Mouse (Mus musculus): ENCODE results near the gene Dync2h1. TPM values are rescaled to one million over a fixed set of nuclear protein-coding genes. Genes with fewer than 3 reads are reported as not detected.
"Not testable (repeated sequence)": the region's sequence is repeated elsewhere in the genome, so short reads cannot be mapped to it uniquely, and the experiment has no call there.

Dync2h1 gene
- polyA plus RNA-seq (2015; fragmentation: Nextera tagmentation; extraction: Ambion mirVana): 3.1 and 4.3 TPM in 2 replicates

DNA sequence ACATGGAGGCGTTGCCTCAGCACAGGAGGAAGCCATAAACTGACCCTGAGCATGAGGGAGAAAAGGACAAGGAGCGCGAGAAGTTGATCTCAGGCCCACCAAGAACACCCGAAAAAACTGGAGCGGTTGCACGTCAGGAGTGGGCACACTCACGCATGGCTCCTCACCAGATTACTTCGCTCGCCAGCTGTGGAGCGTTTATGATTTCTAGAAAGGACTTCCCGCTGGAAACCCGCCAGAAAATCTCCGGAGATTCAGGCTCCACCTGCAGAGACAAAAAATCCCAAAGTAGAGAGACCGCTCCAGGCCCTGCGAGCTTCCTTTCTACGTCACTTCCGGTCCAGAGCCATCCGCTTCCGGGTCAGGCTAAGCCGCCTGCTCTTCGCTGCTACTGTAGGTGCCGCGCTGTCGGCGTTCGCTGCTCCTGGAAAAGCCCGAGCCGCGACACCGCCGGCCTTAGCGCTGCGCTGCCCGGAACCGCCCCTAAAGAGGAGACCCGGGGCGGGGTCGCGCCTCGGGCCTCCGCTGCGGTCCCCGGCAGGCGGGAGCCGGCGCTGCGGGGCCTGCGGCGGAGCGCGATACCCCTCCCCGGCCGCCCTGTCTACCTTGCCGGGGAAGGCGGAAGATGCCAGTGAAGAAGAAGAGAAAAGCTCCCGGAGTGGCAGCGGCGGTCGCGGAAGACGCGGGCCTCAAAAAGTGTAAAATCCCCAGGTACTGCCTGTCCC, at the start of gene Dync2h1, which contains the start of gene Dcun1d5:
Dync2h1 (minus strand) TSS at position 275 of the 725 bp plus-strand sequence.
Dcun1d5 (plus strand) TSS at position 349 of the 725 bp plus-strand sequence.
- Histone ChIP-seq H3K4me2 (replicated peaks; ENCODE audit: low read depth) (peak within 1 kb of the TSS; percentile 87), H3K27ac (ENCODE audit: low read depth, low read length) (peak within 1 kb of the TSS; percentile 92), H3K9ac (ENCODE audit: low read depth, low read length) (peak within 1 kb of the TSS; percentile 89), H3K4me3 (ENCODE audit: low read depth, low read length) (peak within 1 kb of the TSS; percentile 87), H3K36me3 (ENCODE audit: control insufficient read depth, insufficient read depth) (0 out of 2 replicates have a peak, but pooled peaks cover 2% of the 10 kb centered on the region), H3K9me3 (ENCODE audit: control insufficient read depth) (no peaks in the 10 kb centered on the region), H3K27me3 (replicated peaks; ENCODE audit: control insufficient read depth, insufficient read depth, low read length) (no peaks in the 10 kb centered on the region), H3K4me1 (replicated peaks; ENCODE audit: control insufficient read depth, insufficient read depth, low read length) (no peaks in the 10 kb centered on the region; the same call in 1 of the 2 replicates)
- under 1% methylated on average over 60 of the region's 62 CpGs for WGBS
- ATAC-seq: peak; percentile 100
- TF ChIP-seq CTCF (IDR thresholded peaks at IDR 0.05; ENCODE audit: low read depth): no peak

DNA sequence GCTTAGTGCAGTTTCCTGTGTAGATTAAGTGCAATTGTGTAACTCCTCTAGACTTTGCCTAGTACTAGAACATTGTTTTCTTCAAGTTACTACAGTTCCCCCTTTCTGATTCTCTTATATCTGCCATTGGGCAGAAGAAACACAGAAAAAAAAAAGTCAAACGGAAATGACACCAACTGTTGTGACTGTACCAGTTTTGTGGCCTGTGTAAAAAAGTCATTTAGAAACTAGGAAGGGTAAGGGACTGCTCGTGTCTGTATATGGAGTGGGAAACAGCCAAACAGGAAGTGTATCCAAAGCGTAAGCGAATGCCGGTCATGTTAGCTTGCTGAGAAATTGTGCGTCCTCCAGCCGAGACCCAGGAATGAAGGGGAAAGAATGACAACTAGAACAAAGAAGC, 37.2 kb upstream of the Dync2h1 start:
- H3K36me3 ChIP-seq (ENCODE audit: control insufficient read depth, insufficient read depth): no peaks in the 10 kb centered on the region
- no peak for ATAC-seq

DNA sequence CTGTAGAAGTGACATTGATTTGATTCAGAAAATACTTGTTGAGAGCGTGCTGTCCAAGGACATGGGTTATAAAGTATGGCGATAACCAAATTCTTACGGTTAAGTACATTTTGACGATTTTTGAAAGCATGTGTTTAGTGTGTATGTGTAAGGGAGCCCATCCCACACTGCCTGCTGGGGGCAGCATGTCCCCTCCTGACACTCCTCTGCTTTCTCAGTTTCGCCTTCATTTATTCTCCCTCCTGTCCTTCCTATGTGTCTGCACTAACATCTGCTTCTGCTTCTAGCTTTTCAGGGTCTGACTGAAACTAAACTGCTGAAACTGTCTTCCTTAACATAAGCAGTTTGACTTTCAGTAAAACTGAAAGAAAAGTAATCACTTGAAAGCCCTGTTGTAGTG, 36.8 kb upstream of the Dync2h1 start:
- WGBS: 79% methylated on average over 5 of the region's 5 CpGs
- Histone ChIP-seq H3K4me2 (replicated peaks; ENCODE audit: low read depth) (no peak overlapping the region), H3K27ac (ENCODE audit: low read depth, low read length) (no peak overlapping the region), H3K4me1 (replicated peaks; ENCODE audit: control insufficient read depth, insufficient read depth, low read length) (no peaks in the 10 kb centered on the region), H3K27me3 (replicated peaks; ENCODE audit: control insufficient read depth, insufficient read depth, low read length) (no peaks in the 10 kb centered on the region), H3K36me3 (ENCODE audit: control insufficient read depth, insufficient read depth) (no peaks in the 10 kb centered on the region), H3K4me3 (ENCODE audit: low read depth, low read length) (no peak overlapping the region), H3K9me3 (ENCODE audit: control insufficient read depth) (no peaks in the 10 kb centered on the region), H3K9ac (ENCODE audit: low read depth, low read length) (no peak overlapping the region)
- peak; percentile 51 for TF ChIP-seq CTCF (IDR thresholded peaks at IDR 0.05; ENCODE audit: low read depth)
- no peak for ATAC-seq

More for the DNA sequence above, 37.2 kb upstream of the Dync2h1 start:
- Histone ChIP-seq H3K9ac (ENCODE audit: low read depth, low read length) (no peak overlapping the region), H3K4me1 (replicated peaks; ENCODE audit: control insufficient read depth, insufficient read depth, low read length) (no peaks in the 10 kb centered on the region), H3K4me2 (replicated peaks; ENCODE audit: low read depth) (no peak overlapping the region), H3K9me3 (ENCODE audit: control insufficient read depth) (no peaks in the 10 kb centered on the region), H3K4me3 (ENCODE audit: low read depth, low read length) (no peak overlapping the region), H3K27ac (ENCODE audit: low read depth, low read length) (peak overlapping the region; percentile 28; the same call in 1 of the 2 replicates), H3K27me3 (replicated peaks; ENCODE audit: control insufficient read depth, insufficient read depth, low read length) (no peaks in the 10 kb centered on the region)
- WGBS: 67% methylated on average over 7 of the region's 7 CpGs
- no peak for TF ChIP-seq CTCF (IDR thresholded peaks at IDR 0.05; ENCODE audit: low read depth)

DNA sequence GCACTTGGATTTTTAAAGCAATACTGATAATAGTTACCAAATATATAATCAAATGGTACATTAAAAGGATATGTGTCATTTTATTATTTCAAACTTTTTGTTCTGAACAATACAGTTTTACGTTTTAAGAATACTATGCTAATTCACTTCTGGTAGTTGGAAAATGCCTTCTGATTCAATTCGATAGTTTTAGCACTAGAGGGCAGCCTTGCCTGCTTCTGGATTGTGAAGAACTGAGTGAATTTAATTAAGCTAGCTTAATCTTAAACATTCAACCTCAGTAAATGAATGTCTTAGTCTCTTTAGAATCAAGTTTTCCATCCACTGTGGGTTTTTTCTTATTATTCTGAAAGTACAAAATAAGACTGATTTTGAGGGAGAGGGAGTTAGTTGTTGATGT, 32.0 kb upstream of the Dync2h1 start:
- 44% methylated on average over 2 of the region's 2 CpGs for WGBS
- peak; percentile 75 for TF ChIP-seq CTCF (IDR thresholded peaks at IDR 0.05; ENCODE audit: low read depth)
- peaks cover 5% of the 10 kb centered on the region; the same call in 1 of the 2 replicates for H3K36me3 ChIP-seq (ENCODE audit: control insufficient read depth, insufficient read depth)

GRCm38 (mm10) chr9:7190694-7191093, 6.4 kb upstream of the Dync2h1 start:
- not testable (repeated sequence) for H3K4me1 ChIP-seq (replicated peaks; ENCODE audit: control insufficient read depth, insufficient read depth, low read length); H3K9me3 ChIP-seq (ENCODE audit: control insufficient read depth); ATAC-seq; H3K27me3 ChIP-seq (replicated peaks; ENCODE audit: control insufficient read depth, insufficient read depth, low read length); H3K36me3 ChIP-seq (ENCODE audit: control insufficient read depth, insufficient read depth); H3K9ac ChIP-seq (ENCODE audit: low read depth, low read length); H3K4me3 ChIP-seq (ENCODE audit: low read depth, low read length); H3K27ac ChIP-seq (ENCODE audit: low read depth, low read length); H3K4me2 ChIP-seq (replicated peaks; ENCODE audit: low read depth)
- WGBS: 93% methylated on average over 3 of the region's 3 CpGs

More for the DNA sequence above, 32.0 kb upstream of the Dync2h1 start:
- no peak for ATAC-seq
- H3K4me2 ChIP-seq (replicated peaks; ENCODE audit: low read depth): no peak overlapping the region
- no peak overlapping the region for H3K27ac ChIP-seq (ENCODE audit: low read depth, low read length)
- H3K27me3 ChIP-seq (replicated peaks; ENCODE audit: control insufficient read depth, insufficient read depth, low read length): no peaks in the 10 kb centered on the region
- H3K4me1 ChIP-seq (replicated peaks; ENCODE audit: control insufficient read depth, insufficient read depth, low read length): no peaks in the 10 kb centered on the region
- no peaks in the 10 kb centered on the region for H3K9me3 ChIP-seq (ENCODE audit: control insufficient read depth)
- H3K9ac ChIP-seq (ENCODE audit: low read depth, low read length): no peak overlapping the region
- no peak overlapping the region for H3K4me3 ChIP-seq (ENCODE audit: low read depth, low read length)

DNA sequence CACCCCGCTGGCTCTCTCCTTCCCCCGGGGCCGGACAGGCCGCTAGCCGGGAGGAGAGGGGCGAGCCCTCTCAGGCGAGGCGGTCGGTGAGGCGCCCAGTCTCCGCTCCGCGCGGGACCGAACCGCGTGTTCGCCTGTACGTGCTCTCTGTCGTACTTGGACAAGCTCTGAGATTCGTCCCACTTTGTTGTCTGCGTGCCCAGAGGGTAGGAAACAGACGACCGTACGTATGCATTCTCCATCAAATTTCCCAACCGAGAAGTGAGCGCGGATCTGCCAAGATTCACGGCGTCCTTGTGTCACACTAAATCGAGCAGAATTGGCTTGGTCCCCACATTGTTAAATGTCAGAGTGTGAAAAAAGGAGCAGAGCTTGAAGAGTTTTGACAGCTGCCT, 648 bp upstream of the Dync2h1 start:
- H3K36me3 ChIP-seq (ENCODE audit: control insufficient read depth, insufficient read depth): 0 out of 2 replicates have a peak, but pooled peaks cover 3% of the 10 kb centered on the region
- under 1% methylated on average over 27 of the region's 31 CpGs for WGBS

More for the DNA sequence above, 648 bp upstream of the Dync2h1 start:
- ATAC-seq: peak; percentile 72
- Histone ChIP-seq H3K27me3 (replicated peaks; ENCODE audit: control insufficient read depth, insufficient read depth, low read length) (no peaks in the 10 kb centered on the region), H3K9ac (ENCODE audit: low read depth, low read length) (peak overlapping the region; percentile 89), H3K9me3 (ENCODE audit: control insufficient read depth) (no peaks in the 10 kb centered on the region), H3K4me3 (ENCODE audit: low read depth, low read length) (peak overlapping the region; percentile 87), H3K4me2 (replicated peaks; ENCODE audit: low read depth) (peak overlapping the region; percentile 87), H3K4me1 (replicated peaks; ENCODE audit: control insufficient read depth, insufficient read depth, low read length) (no peaks in the 10 kb centered on the region; the same call in 1 of the 2 replicates), H3K27ac (ENCODE audit: low read depth, low read length) (peak overlapping the region; percentile 92)
- TF ChIP-seq CTCF (IDR thresholded peaks at IDR 0.05; ENCODE audit: low read depth): no peak
